Mouse (Mus musculus) hindbrain, embryonic 15.5 days (tissue): ENCODE data around the gene Casp9. TPM values are rescaled to one million over a fixed set of nuclear protein-coding genes. Genes with fewer than 3 reads are reported as not detected.

ENCODE experiments used
- ATAC-seq: fragments of 200-750 bp; cut with Nextera tagmentation; 2 replicates; pipeline ENCODE4 v1.8.0; 2017; ENCODE audit warnings: low read depth, moderate number of reproducible peaks, moderate TSS enrichment; ENCODE audit not compliant: low FRiP score
- H3K27ac ChIP-seq: fragments of 300-500 bp; sonication (generic); replicated peaks from 2 replicates; pipeline ENCODE4 v1.5.1; 2015; ENCODE audit warnings: mild to moderate bottlenecking, inconsistent platforms
- H3K27me3 ChIP-seq: fragments of 300-500 bp; sonication (generic); 2 replicates; pipeline ENCODE4 v1.6.1; 2015; ENCODE audit warnings: control low read depth, inconsistent platforms
- H3K36me3 ChIP-seq: fragments of 300-500 bp; sonication (generic); 2 replicates; pipeline ENCODE4 v1.6.1; 2015; ENCODE audit warnings: control low read depth, inconsistent platforms
- H3K4me1 ChIP-seq: fragments of 300-500 bp; sonication (generic); replicated peaks from 2 replicates; pipeline ENCODE4 v1.6.1; 2015; ENCODE audit warnings: control low read depth, inconsistent platforms
- H3K4me2 ChIP-seq: fragments of 300-500 bp; sonication (generic); 2 replicates; pipeline ENCODE4 v1.6.1; 2015; ENCODE audit warnings: moderate library complexity, mild to moderate bottlenecking, inconsistent platforms
- H3K4me3 ChIP-seq: fragments of 300-500 bp; sonication (generic); 2 replicates; pipeline ENCODE4 v1.5.1; 2015; ENCODE audit warnings: mild to moderate bottlenecking, inconsistent platforms
- H3K9ac ChIP-seq: fragments of 300-500 bp; sonication (generic); 2 replicates; pipeline ENCODE4 v1.6.1; 2015; ENCODE audit warnings: inconsistent platforms
- H3K9me3 ChIP-seq: fragments of 300-500 bp; sonication (generic); 2 replicates; pipeline ENCODE4 v1.6.1; 2016; ENCODE audit warnings: control low read depth, inconsistent platforms
- WGBS: fragments of 180-500 bp; shearing (Covaris S2); methylation state at CpG from one replicate; pipeline ENCODE4 v1.1.7; 2015; 5-methylcytosine and 5-hydroxymethylcytosine counted together
- polyA plus RNA-seq: library from polyadenylated mRNA; unstranded; fragments of >200 nt; fragmentation: Nextera tagmentation; extraction: Ambion mirVana; gene quantifications from 2 replicates; pipeline ENCODE4 v1.2.1, GENCODE M21; 2015

The Casp9 gene
- polyA plus RNA-seq, 1 experiment from 2014 or later, result 20.8 TPM

GRCm38 (mm10) chr4:141822979-141823378, 29.6 kb downstream of the Casp9 start:
- H3K27ac ChIP-seq, result no peak overlapping the region
- 58% methylated on average over 3 of the region's 3 CpGs for WGBS
- ATAC-seq, result no peak

GRCm38 (mm10) chr4:141826060-141826459, 32.6 kb downstream of the Casp9 start, which contains the start of gene Cela2a:
Gene Cela2a (minus strand): TSS chr4:141826160.
- Histone ChIP-seq H3K27ac (no peak within 1 kb of the TSS), H3K36me3 (no peaks in the 10 kb centered on the region)
- WGBS, result 51% methylated on average over 5 of the region's 5 CpGs

More at GRCm38 (mm10) chr4:141822979-141823378, 29.6 kb downstream of the Casp9 start:
- Histone ChIP-seq H3K9me3 (no peaks in the 10 kb centered on the region), H3K4me2 (no peak overlapping the region), H3K27me3 (no peaks in the 10 kb centered on the region), H3K36me3 (no peaks in the 10 kb centered on the region), H3K4me3 (no peak overlapping the region), H3K4me1 (no peaks in the 10 kb centered on the region), H3K9ac (no peak overlapping the region)

GRCm38 (mm10) chr4:141827401-141827800, 34.0 kb downstream of the Casp9 start:
- Histone ChIP-seq H3K4me1 (no peaks in the 10 kb centered on the region), H3K9me3 (no peaks in the 10 kb centered on the region), H3K36me3 (no peaks in the 10 kb centered on the region), H3K27me3 (no peaks in the 10 kb centered on the region), H3K4me3 (no peak overlapping the region), H3K9ac (no peak overlapping the region), H3K4me2 (no peak overlapping the region), H3K27ac (no peak overlapping the region)
- 92% methylated on average over 2 of the region's 2 CpGs for WGBS
- ATAC-seq, result no peak

More at GRCm38 (mm10) chr4:141826060-141826459, 32.6 kb downstream of the Casp9 start, which contains the start of gene Cela2a:
- Histone ChIP-seq H3K4me2 (no peak within 1 kb of the TSS), H3K4me1 (no peaks in the 10 kb centered on the region), H3K9ac (no peak within 1 kb of the TSS), H3K27me3 (no peaks in the 10 kb centered on the region), H3K4me3 (no peak within 1 kb of the TSS), H3K9me3 (no peaks in the 10 kb centered on the region)
- ATAC-seq, result no peak

GRCm38 (mm10) chr4:141828177-141828576, 34.8 kb downstream of the Casp9 start:
- Histone ChIP-seq H3K9ac (no peak overlapping the region), H3K4me2 (no peak overlapping the region), H3K36me3 (no peaks in the 10 kb centered on the region), H3K4me1 (no peaks in the 10 kb centered on the region), H3K27me3 (no peaks in the 10 kb centered on the region), H3K4me3 (no peak overlapping the region), H3K9me3 (no peaks in the 10 kb centered on the region), H3K27ac (no peak overlapping the region)
- ATAC-seq, result no peak
- 87% methylated on average over 4 of the region's 4 CpGs for WGBS

- WGBS, result 60% methylated on average over 11 of the region's 11 CpGs
- H3K27ac ChIP-seq, result no peak overlapping the region
Measured at GRCm38 (mm10) chr4:141830381-141830780, 37.0 kb downstream of the Casp9 start.

GRCm38 (mm10) chr4:141831361-141831760, 37.9 kb downstream of the Casp9 start:
- no peak overlapping the region for H3K9ac ChIP-seq
- 86% methylated on average over 7 of the region's 7 CpGs for WGBS

More at GRCm38 (mm10) chr4:141830381-141830780, 37.0 kb downstream of the Casp9 start:
- no peak for ATAC-seq
- H3K4me1 ChIP-seq, result no peaks in the 10 kb centered on the region
- no peak overlapping the region for H3K9ac ChIP-seq
- H3K27me3 ChIP-seq, result no peaks in the 10 kb centered on the region
- no peak overlapping the region for H3K4me2 ChIP-seq
- H3K4me3 ChIP-seq, result no peak overlapping the region
- H3K36me3 ChIP-seq, result no peaks in the 10 kb centered on the region
- no peaks in the 10 kb centered on the region for H3K9me3 ChIP-seq

GRCm38 (mm10) chr4:141833911-141834310, 40.5 kb downstream of the Casp9 start:
- ATAC-seq, result no peak
- 58% methylated on average over 1 of the region's 1 CpGs for WGBS
- no peak overlapping the region for H3K4me2 ChIP-seq

More at GRCm38 (mm10) chr4:141831361-141831760, 37.9 kb downstream of the Casp9 start:
- H3K9me3 ChIP-seq, result no peaks in the 10 kb centered on the region
- H3K27me3 ChIP-seq, result no peaks in the 10 kb centered on the region
- H3K4me1 ChIP-seq, result no peaks in the 10 kb centered on the region
- no peak for ATAC-seq
- H3K4me3 ChIP-seq, result no peak overlapping the region
- no peaks in the 10 kb centered on the region for H3K36me3 ChIP-seq
- H3K27ac ChIP-seq, result no peak overlapping the region
- H3K4me2 ChIP-seq, result no peak overlapping the region

GRCm38 (mm10) chr4:141834536-141835095, 41.2 kb downstream of the Casp9 start:
- Histone ChIP-seq H3K9me3 (no peaks in the 10 kb centered on the region), H3K27ac (no peak overlapping the region), H3K4me2 (no peak overlapping the region), H3K9ac (no peak overlapping the region), H3K27me3 (no peaks in the 10 kb centered on the region), H3K4me1 (no peaks in the 10 kb centered on the region), H3K36me3 (no peaks in the 10 kb centered on the region), H3K4me3 (no peak overlapping the region)
- ATAC-seq, result no peak
- 77% methylated on average over 5 of the region's 5 CpGs for WGBS

More at GRCm38 (mm10) chr4:141833911-141834310, 40.5 kb downstream of the Casp9 start:
- Histone ChIP-seq H3K9me3 (no peaks in the 10 kb centered on the region), H3K27ac (no peak overlapping the region), H3K36me3 (no peaks in the 10 kb centered on the region), H3K27me3 (no peaks in the 10 kb centered on the region), H3K4me3 (no peak overlapping the region), H3K4me1 (no peaks in the 10 kb centered on the region), H3K9ac (no peak overlapping the region)

GRCm38 (mm10) chr4:141845999-141846398, 52.6 kb downstream of the Casp9 start, which contains the start of gene Ctrc:
Gene Ctrc (minus strand): TSS chr4:141846359.
- H3K27ac ChIP-seq, result no peak within 1 kb of the TSS
- H3K9me3 ChIP-seq, result no peaks in the 10 kb centered on the region
- 91% methylated on average over 6 of the region's 6 CpGs for WGBS
- no peaks in the 10 kb centered on the region for H3K36me3 ChIP-seq
- no peaks in the 10 kb centered on the region for H3K27me3 ChIP-seq
- no peak within 1 kb of the TSS for H3K9ac ChIP-seq
- H3K4me1 ChIP-seq, result no peaks in the 10 kb centered on the region
- no peak within 1 kb of the TSS for H3K4me2 ChIP-seq
- no peak for ATAC-seq
- no peak within 1 kb of the TSS for H3K4me3 ChIP-seq

- Histone ChIP-seq H3K4me3 (no peak overlapping the region), H3K27ac (no peak overlapping the region), H3K4me1 (0 out of 2 replicates have a peak, but pooled peaks cover 5% of the 10 kb centered on the region), H3K4me2 (no peak overlapping the region), H3K9ac (no peak overlapping the region), H3K27me3 (no peaks in the 10 kb centered on the region), H3K36me3 (no peaks in the 10 kb centered on the region), H3K9me3 (no peaks in the 10 kb centered on the region)
- 79% methylated on average over 9 of the region's 9 CpGs for WGBS
- no peak for ATAC-seq
Measured at GRCm38 (mm10) chr4:141853437-141853836, 60.0 kb downstream of the Casp9 start.

GRCm38 (mm10) chr4:141857422-141857930, 64.1 kb downstream of the Casp9 start:
- WGBS, result 19% methylated on average over 10 of the region's 10 CpGs
- ATAC-seq, result peak; percentile 67
- Histone ChIP-seq H3K9me3 (no peaks in the 10 kb centered on the region), H3K27me3 (no peaks in the 10 kb centered on the region), H3K9ac (no peak overlapping the region), H3K4me2 (no peak overlapping the region), H3K27ac (no peak overlapping the region), H3K4me1 (0 out of 2 replicates have a peak, but pooled peaks cover 5% of the 10 kb centered on the region), H3K4me3 (no peak overlapping the region), H3K36me3 (peaks cover 11% of the 10 kb centered on the region; the same call in 1 of the 2 replicates)

GRCm38 (mm10) chr4:141858501-141858900, 65.1 kb downstream of the Casp9 start:
- H3K27me3 ChIP-seq, result no peaks in the 10 kb centered on the region
- no peak overlapping the region for H3K27ac ChIP-seq
- H3K9me3 ChIP-seq, result no peaks in the 10 kb centered on the region
- no peak overlapping the region for H3K4me2 ChIP-seq
- WGBS, result 89% methylated on average over 20 of the region's 20 CpGs
- H3K9ac ChIP-seq, result no peak overlapping the region
- no peak for ATAC-seq
- H3K36me3 ChIP-seq, result peaks cover 11% of the 10 kb centered on the region; the same call in 1 of the 2 replicates
- H3K4me1 ChIP-seq, result 0 out of 2 replicates have a peak, but pooled peaks cover 5% of the 10 kb centered on the region
- H3K4me3 ChIP-seq, result no peak overlapping the region
